Mouse (Mus musculus): ENCODE data around the gene Prkag3. TPM values are rescaled to one million over a fixed set of nuclear protein-coding genes. Genes with fewer than 3 reads are reported as not detected.
A peak's percentile ranks its signal among the peaks of the same experiment; 100 is the strongest.

Prkag3 gene
- polyA plus RNA-seq, 1 experiment, result not detected

GRCm38 (mm10) chr1:74770727-74771466, 21.9 kb upstream of the Prkag3 start:
- Histone ChIP-seq H3K4me3 (ENCODE audit: insufficient read depth, low read length) (0 out of 2 replicates have a peak overlapping the region, but pooled peaks have one; percentile 20), H3K27ac (ENCODE audit: insufficient read depth, low read depth, low read length) (no peak overlapping the region), H3K4me1 (ENCODE audit: control insufficient read depth, insufficient read depth, low read length) (peaks cover 26% of the 10 kb centered on the region)
- TF ChIP-seq CTCF (IDR thresholded peaks at IDR 0.05; ENCODE audit: low read depth, low read length), result no peak
- TF ChIP-seq POLR2A (IDR thresholded peaks at IDR 0.05; ENCODE audit: borderline replicate concordance, low read depth, low read length), result no peak

GRCm38 (mm10) chr1:74763081-74763480, 14.1 kb upstream of the Prkag3 start:
- no peak overlapping the region for H3K27ac ChIP-seq (ENCODE audit: insufficient read depth, low read depth, low read length)
- H3K4me1 ChIP-seq (ENCODE audit: control insufficient read depth, insufficient read depth, low read length), result 0 out of 2 replicates have a peak, but pooled peaks cover 3% of the 10 kb centered on the region
- H3K4me3 ChIP-seq (ENCODE audit: insufficient read depth, low read length), result no peak overlapping the region
- TF ChIP-seq CTCF (IDR thresholded peaks at IDR 0.05; ENCODE audit: low read depth, low read length) (peak; percentile 43; the same call in 1 of the 2 replicates), POLR2A (IDR thresholded peaks at IDR 0.05; ENCODE audit: borderline replicate concordance, low read depth, low read length) (no peak)

GRCm38 (mm10) chr1:74759773-74760172, 10.8 kb upstream of the Prkag3 start:
- 0 out of 2 replicates have a peak, but pooled peaks cover 3% of the 10 kb centered on the region for H3K4me1 ChIP-seq (ENCODE audit: control insufficient read depth, insufficient read depth, low read length)

DNA sequence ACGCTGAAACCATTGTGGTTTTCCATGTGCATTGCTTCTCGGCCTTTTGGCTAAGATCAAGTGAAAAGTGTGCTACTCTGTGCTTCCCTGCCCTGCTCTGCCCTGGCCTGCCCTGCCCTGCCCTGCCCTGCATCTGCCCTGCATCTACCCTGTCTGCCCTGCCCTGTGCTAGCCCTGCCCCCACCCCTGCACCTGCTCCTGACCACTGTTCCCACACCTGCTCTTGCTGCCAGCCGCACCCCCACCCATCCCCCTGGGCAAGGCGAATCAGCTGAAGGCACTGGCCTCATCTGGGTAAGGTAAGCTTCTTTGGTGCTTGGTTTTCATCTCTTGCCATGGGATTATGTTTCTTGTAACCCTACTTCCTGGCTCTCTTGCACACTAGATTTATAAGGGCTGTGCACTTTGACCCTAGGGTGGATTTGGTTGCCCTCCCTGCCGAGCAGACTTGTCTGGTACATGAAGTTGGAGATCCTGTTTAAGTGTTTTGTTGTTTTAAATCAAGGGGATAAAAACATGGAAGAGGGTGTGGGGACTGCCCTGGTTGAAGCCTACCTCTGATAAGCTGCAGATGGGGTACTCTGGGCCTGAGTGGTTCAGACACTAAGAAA, 5.3 kb upstream of the Prkag3 start:
- Histone ChIP-seq H3K4me3 (ENCODE audit: insufficient read depth, low read length) (no peak overlapping the region), H3K4me1 (ENCODE audit: control insufficient read depth, insufficient read depth, low read length) (no peaks in the 10 kb centered on the region), H3K27ac (ENCODE audit: insufficient read depth, low read depth, low read length) (no peak overlapping the region)
- no peak for TF ChIP-seq CTCF (IDR thresholded peaks at IDR 0.05; ENCODE audit: low read depth, low read length)
- TF ChIP-seq POLR2A (IDR thresholded peaks at IDR 0.05; ENCODE audit: borderline replicate concordance, low read depth, low read length), result no peak

More at GRCm38 (mm10) chr1:74759773-74760172, 10.8 kb upstream of the Prkag3 start:
- no peak overlapping the region for H3K27ac ChIP-seq (ENCODE audit: insufficient read depth, low read depth, low read length)
- no peak for TF ChIP-seq POLR2A (IDR thresholded peaks at IDR 0.05; ENCODE audit: borderline replicate concordance, low read depth, low read length)
- TF ChIP-seq CTCF (IDR thresholded peaks at IDR 0.05; ENCODE audit: low read depth, low read length), result 0 out of 2 replicates have a peak, but pooled peaks have one; percentile 32
- H3K4me3 ChIP-seq (ENCODE audit: insufficient read depth, low read length), result no peak overlapping the region

DNA sequence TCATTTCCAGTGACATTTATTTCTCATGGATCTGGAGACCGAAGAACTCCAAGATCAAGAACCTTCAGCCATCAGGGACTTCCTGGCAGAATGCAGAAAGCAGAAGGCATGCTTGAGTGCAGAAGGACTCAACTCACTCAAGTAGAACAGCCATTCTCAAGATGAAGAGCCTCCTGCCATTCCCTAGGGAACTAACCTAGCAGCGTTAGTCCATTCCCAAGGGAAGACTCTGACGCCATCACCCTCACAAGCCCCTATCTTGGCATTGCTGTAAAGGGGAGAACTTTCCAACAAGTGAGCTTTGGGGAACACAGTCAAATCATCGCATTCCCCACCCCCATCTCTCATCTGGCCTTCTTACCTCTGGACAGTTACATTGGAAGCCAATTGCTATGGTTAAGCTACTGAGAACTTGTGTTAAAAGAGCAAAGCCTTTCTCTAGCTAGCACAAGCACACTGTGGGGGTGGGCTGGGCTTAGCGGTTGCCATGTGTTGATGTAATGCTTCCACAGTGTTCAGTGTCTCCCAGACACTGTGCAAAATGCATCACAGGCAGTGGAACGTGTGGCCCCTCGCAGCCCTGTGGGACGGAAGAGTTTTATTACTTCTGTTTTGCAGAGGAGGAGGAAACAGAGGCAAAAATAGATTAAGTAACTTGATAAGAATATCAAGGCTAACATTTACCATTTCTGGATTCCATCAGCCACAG, 4.4 kb upstream of the Prkag3 start:
- Histone ChIP-seq H3K4me3 (ENCODE audit: insufficient read depth, low read length) (no peak overlapping the region), H3K4me1 (ENCODE audit: control insufficient read depth, insufficient read depth, low read length) (no peaks in the 10 kb centered on the region), H3K27ac (ENCODE audit: insufficient read depth, low read depth, low read length) (no peak overlapping the region)
- TF ChIP-seq CTCF (IDR thresholded peaks at IDR 0.05; ENCODE audit: low read depth, low read length) (no peak), POLR2A (IDR thresholded peaks at IDR 0.05; ENCODE audit: borderline replicate concordance, low read depth, low read length) (no peak)

DNA sequence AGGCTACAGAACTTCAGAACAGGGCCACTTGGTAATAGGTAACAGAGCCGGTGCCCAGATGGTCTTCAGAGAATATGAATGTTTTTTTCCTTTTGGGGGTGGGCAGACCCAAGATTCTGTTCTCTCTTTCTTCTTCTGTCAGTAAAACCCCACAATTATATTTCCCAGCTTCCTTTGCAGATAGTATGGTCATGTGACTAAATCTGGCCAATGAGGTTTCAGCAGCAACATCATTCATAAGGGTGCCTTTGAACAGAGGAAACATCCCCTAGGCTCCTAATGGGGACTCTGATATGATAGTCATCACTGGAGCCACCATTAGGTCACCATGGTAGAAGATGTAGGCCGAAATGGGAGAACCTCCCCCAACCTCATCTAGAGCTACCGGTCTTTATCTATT, 3.8 kb upstream of the Prkag3 start:
- no peak overlapping the region for H3K27ac ChIP-seq (ENCODE audit: insufficient read depth, low read depth, low read length)
- no peak overlapping the region for H3K4me3 ChIP-seq (ENCODE audit: insufficient read depth, low read length)
- H3K4me1 ChIP-seq (ENCODE audit: control insufficient read depth, insufficient read depth, low read length), result no peaks in the 10 kb centered on the region
- no peak for TF ChIP-seq POLR2A (IDR thresholded peaks at IDR 0.05; ENCODE audit: borderline replicate concordance, low read depth, low read length)
- no peak for TF ChIP-seq CTCF (IDR thresholded peaks at IDR 0.05; ENCODE audit: low read depth, low read length)

GRCm38 (mm10) chr1:74752150-74752549, 3.1 kb upstream of the Prkag3 start:
- Histone ChIP-seq H3K4me1 (ENCODE audit: control insufficient read depth, insufficient read depth, low read length) (no peaks in the 10 kb centered on the region), H3K27ac (ENCODE audit: insufficient read depth, low read depth, low read length) (no peak overlapping the region), H3K4me3 (ENCODE audit: insufficient read depth, low read length) (no peak overlapping the region)
- no peak for TF ChIP-seq POLR2A (IDR thresholded peaks at IDR 0.05; ENCODE audit: borderline replicate concordance, low read depth, low read length)
- TF ChIP-seq CTCF (IDR thresholded peaks at IDR 0.05; ENCODE audit: low read depth, low read length), result no peak

DNA sequence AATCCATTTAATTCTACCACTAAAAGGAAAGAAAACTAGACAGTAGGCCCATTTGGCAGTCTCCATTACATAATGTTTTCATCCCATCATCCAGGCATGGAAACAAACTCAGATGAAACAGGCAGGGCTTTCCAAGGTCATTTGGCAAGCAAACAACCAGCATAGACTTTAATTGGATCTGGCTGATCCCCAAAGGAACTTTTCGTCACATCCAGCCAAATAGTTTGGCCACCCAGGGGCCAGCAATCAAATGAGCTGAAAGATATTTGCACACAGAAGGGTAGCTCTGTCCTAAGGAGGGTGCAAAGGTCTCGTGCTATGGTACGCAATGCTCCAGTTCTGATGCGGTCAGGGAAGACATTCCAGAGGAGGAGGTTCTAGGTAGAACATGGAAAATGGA, 1.7 kb upstream of the Prkag3 start:
- no peak overlapping the region for H3K4me3 ChIP-seq (ENCODE audit: insufficient read depth, low read length)
- H3K4me1 ChIP-seq (ENCODE audit: control insufficient read depth, insufficient read depth, low read length), result no peaks in the 10 kb centered on the region
- H3K27ac ChIP-seq (ENCODE audit: insufficient read depth, low read depth, low read length), result no peak overlapping the region
- TF ChIP-seq POLR2A (IDR thresholded peaks at IDR 0.05; ENCODE audit: borderline replicate concordance, low read depth, low read length), result no peak

DNA sequence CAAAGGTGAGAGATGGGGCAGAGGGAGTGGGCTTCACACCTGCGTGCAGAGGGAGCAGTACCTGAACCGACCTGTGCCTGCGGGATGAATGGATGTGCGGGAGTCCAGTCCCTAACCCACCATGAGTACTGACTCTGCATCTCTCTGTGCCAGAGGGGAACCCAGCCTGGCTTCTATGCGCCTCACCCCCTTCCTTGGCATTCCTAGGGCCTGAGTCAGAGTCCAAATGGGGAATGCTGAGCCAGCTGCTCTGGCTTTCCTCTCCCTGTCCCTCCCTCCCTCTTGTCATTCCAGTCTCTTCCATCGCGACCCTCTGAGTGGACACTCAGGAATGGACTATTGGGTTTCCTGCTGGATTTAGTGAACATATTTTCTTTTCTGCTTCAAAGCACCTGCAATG, 280 bp upstream of the Prkag3 start:
- H3K4me1 ChIP-seq (ENCODE audit: control insufficient read depth, insufficient read depth, low read length), result no peaks in the 10 kb centered on the region
- H3K4me3 ChIP-seq (ENCODE audit: insufficient read depth, low read length), result no peak overlapping the region
- H3K27ac ChIP-seq (ENCODE audit: insufficient read depth, low read depth, low read length), result no peak overlapping the region
- TF ChIP-seq POLR2A (IDR thresholded peaks at IDR 0.05; ENCODE audit: borderline replicate concordance, low read depth, low read length), result no peak
- no peak for TF ChIP-seq CTCF (IDR thresholded peaks at IDR 0.05; ENCODE audit: low read depth, low read length)

DNA sequence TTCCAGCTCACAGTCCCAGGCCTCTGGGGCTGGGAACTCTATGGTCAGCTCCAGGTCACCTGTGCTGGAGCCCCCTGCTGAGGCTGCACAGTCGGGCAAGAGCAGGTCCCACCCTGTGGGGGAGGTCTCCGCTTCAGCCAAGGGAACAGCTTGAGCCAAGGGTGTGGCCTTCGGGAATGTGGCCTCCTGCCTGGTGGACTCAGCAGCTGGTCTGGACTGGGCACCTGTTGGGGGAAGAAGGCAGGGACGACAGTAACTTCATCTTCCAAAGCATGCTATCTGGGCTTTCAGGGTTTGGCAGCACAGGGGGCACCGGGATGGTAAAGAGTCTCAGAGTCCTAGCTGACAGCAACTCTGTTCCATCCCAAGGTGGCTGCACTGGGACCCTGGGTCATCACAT, 1.7 kb downstream of the Prkag3 start:
- Histone ChIP-seq H3K4me3 (ENCODE audit: insufficient read depth, low read length) (no peak overlapping the region), H3K4me1 (ENCODE audit: control insufficient read depth, insufficient read depth, low read length) (no peaks in the 10 kb centered on the region), H3K27ac (ENCODE audit: insufficient read depth, low read depth, low read length) (no peak overlapping the region)
- TF ChIP-seq POLR2A (IDR thresholded peaks at IDR 0.05; ENCODE audit: borderline replicate concordance, low read depth, low read length) (no peak), CTCF (IDR thresholded peaks at IDR 0.05; ENCODE audit: low read depth, low read length) (no peak)

Measured in bone marrow macrophage, adult 2 months (primary cell).